Mouse (Mus musculus): ENCODE measurements around the gene Gm49711.
"Not testable (repeated sequence)": the region's sequence is repeated elsewhere in the genome, so short reads cannot be mapped to it uniquely, and the experiment has no call there.

The Gm49711 gene

GRCm38 (mm10) chr16:92062832-92063231 lies 4.7 kb downstream of the Gm49711 start:
- no peak for DNase-seq (ENCODE audit: low spot score)

GRCm38 (mm10) chr16:92064801-92065200 lies 6.7 kb downstream of the Gm49711 start:
- no peak for DNase-seq (ENCODE audit: low spot score)

- DNase-seq (ENCODE audit: low spot score): no peak
Measured at GRCm38 (mm10) chr16:92070338-92070737, 12.2 kb downstream of the Gm49711 start.

- no peak for DNase-seq (ENCODE audit: low spot score)
Measured at GRCm38 (mm10) chr16:92076797-92077196, 18.7 kb downstream of the Gm49711 start.

- no peak for DNase-seq (ENCODE audit: low spot score)
Measured at GRCm38 (mm10) chr16:92083771-92084453, 25.8 kb downstream of the Gm49711 start.

GRCm38 (mm10) chr16:92089225-92089624 lies 31.1 kb downstream of the Gm49711 start:
- no peak for DNase-seq (ENCODE audit: low spot score)

GRCm38 (mm10) chr16:92091876-92092275 lies 33.8 kb downstream of the Gm49711 start:
- DNase-seq (ENCODE audit: low spot score): no peak

- no peak for DNase-seq (ENCODE audit: low spot score)
Measured at GRCm38 (mm10) chr16:92098351-92099051, 40.4 kb downstream of the Gm49711 start.

GRCm38 (mm10) chr16:92099598-92099997 lies 41.5 kb downstream of the Gm49711 start:
- no peak for DNase-seq (ENCODE audit: low spot score)

GRCm38 (mm10) chr16:92100111-92100510 lies 42.0 kb downstream of the Gm49711 start:
- no peak for DNase-seq (ENCODE audit: low spot score)

GRCm38 (mm10) chr16:92102115-92102514 lies 44.0 kb downstream of the Gm49711 start:
- no peak for DNase-seq (ENCODE audit: low spot score)

- DNase-seq (ENCODE audit: low spot score): not testable (repeated sequence)
Measured at GRCm38 (mm10) chr16:92102931-92103330, 44.8 kb downstream of the Gm49711 start.

GRCm38 (mm10) chr16:92103572-92104331 lies 45.6 kb downstream of the Gm49711 start:
- DNase-seq (ENCODE audit: low spot score): no peak

- no peak for DNase-seq (ENCODE audit: low spot score)
Measured at GRCm38 (mm10) chr16:92104332-92104590, 46.1 kb downstream of the Gm49711 start.

GRCm38 (mm10) chr16:92104951-92105350 lies 46.8 kb downstream of the Gm49711 start:
- no peak for DNase-seq (ENCODE audit: low spot score)

- no peak for DNase-seq (ENCODE audit: low spot score)
Measured at GRCm38 (mm10) chr16:92105631-92106030, 47.5 kb downstream of the Gm49711 start.

GRCm38 (mm10) chr16:92107346-92107745 lies 49.2 kb downstream of the Gm49711 start:
- no peak for DNase-seq (ENCODE audit: low spot score)

- DNase-seq (ENCODE audit: low spot score): no peak
Measured at GRCm38 (mm10) chr16:92114706-92115241, 56.7 kb downstream of the Gm49711 start.

- DNase-seq (ENCODE audit: low spot score): peak; percentile 26
Measured at GRCm38 (mm10) chr16:92115611-92116421, 57.7 kb downstream of the Gm49711 start.

- no peak for DNase-seq (ENCODE audit: low spot score)
Measured at GRCm38 (mm10) chr16:92117337-92118209, 59.5 kb downstream of the Gm49711 start.

- DNase-seq (ENCODE audit: low spot score): no peak
Measured at GRCm38 (mm10) chr16:92119013-92119515, 60.9 kb downstream of the Gm49711 start.

All from urinary bladder, postnatal 14 days (tissue).